Mouse (Mus musculus) heart, embryonic 11.5 days (tissue): ENCODE measurements around the gene Sass6. TPM values are rescaled to one million over a fixed set of nuclear protein-coding genes. Genes with fewer than 3 reads are reported as not detected.
"Not testable (repeated sequence)": the region's sequence is repeated elsewhere in the genome, so short reads cannot be mapped to it uniquely, and the experiment has no call there.

Experiments used
- ATAC-seq: fragments of 200-750 bp; cut with Nextera tagmentation; replicated peaks from 2 replicates; pipeline ENCODE4 v1.8.0; 2017; ENCODE audit warnings: moderate library complexity; ENCODE audit not compliant: insufficient number of reproducible peaks, low FRiP score, low TSS enrichment
- H3K27ac ChIP-seq: fragments of 300-500 bp; sonication (generic); 2 replicates; pipeline ENCODE4 v1.5.1; 2014; ENCODE audit warnings: mild to moderate bottlenecking, low read depth, low read length
- H3K27me3 ChIP-seq: fragments of 300-500 bp; sonication (generic); 2 replicates; pipeline ENCODE4 v1.6.1; 2014; ENCODE audit warnings: mild to moderate bottlenecking, low read length, mixed read lengths; ENCODE audit not compliant: control insufficient read depth, insufficient read depth
- H3K36me3 ChIP-seq: fragments of 300-500 bp; sonication (generic); 2 replicates; pipeline ENCODE4 v1.6.1; 2014; ENCODE audit warnings: mild to moderate bottlenecking, low read length, moderate library complexity, mixed read lengths; ENCODE audit not compliant: control insufficient read depth, insufficient read depth
- H3K4me1 ChIP-seq: fragments of 300-500 bp; sonication (generic); 2 replicates; pipeline ENCODE4 v1.6.1; 2014; ENCODE audit warnings: low read length; ENCODE audit not compliant: control insufficient read depth, insufficient read depth
- H3K4me2 ChIP-seq: fragments of 300-500 bp; sonication (generic); 2 replicates; pipeline ENCODE4 v1.6.1; 2014; ENCODE audit warnings: mild to moderate bottlenecking, moderate library complexity
- H3K4me3 ChIP-seq: fragments of 300-500 bp; sonication (generic); 2 replicates; pipeline ENCODE4 v1.5.1; 2014; ENCODE audit warnings: low read depth, low read length
- H3K9ac ChIP-seq: fragments of 300-500 bp; sonication (generic); 2 replicates; pipeline ENCODE4 v1.6.1; 2014; ENCODE audit warnings: mild to moderate bottlenecking, low read depth, low read length, moderate library complexity
- H3K9me3 ChIP-seq: fragments of 300-500 bp; sonication (generic); replicated peaks from 2 replicates; pipeline ENCODE4 v1.6.1; 2016; ENCODE audit warnings: low read length; ENCODE audit not compliant: control insufficient read depth
- WGBS: fragments of 180-500 bp; shearing (Covaris S2); extraction: QIAGEN DNeasy Blood & Tissue Kit; methylation state at CpG from one replicate; pipeline ENCODE4 v1.1.7; 2014; ENCODE audit not compliant: insufficient replicate concordance; 5-methylcytosine and 5-hydroxymethylcytosine counted together
- polyA plus RNA-seq: library from polyadenylated mRNA; unstranded; fragments of >200 nt; fragmentation: Nextera tagmentation; extraction: Ambion mirVana; gene quantifications from 2 replicates; pipeline ENCODE4 v1.2.1, GENCODE M21; 2014

Sass6 gene
- polyA plus RNA-seq, 1 experiment from 2014 or later, result 23.9 TPM

DNA sequence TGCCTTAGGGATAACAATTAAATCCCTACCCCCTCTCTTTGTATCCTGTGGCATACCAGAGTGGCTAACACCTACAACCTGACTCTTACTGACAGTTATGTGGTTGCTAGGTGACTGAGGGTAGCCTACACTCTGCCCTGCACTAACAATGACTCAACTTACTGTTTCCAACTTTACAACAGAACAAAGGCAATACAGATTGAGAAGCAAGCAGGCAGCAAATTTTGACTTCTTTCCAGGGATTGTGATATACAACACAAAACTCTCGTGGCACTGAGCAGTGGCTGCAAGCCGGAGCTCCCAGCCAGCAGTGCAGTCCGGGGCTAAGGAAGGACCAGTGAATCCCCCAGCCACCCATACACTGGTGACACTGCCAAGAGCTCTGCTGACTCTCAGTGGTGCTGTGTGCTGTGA, 57.3 kb downstream of the Sass6 start:
- 0 out of 2 replicates have a peak, but pooled peaks have one; percentile 49 for ATAC-seq
- Histone ChIP-seq H3K4me3 (no peak overlapping the region), H3K4me2 (no peak overlapping the region), H3K27ac (no peak overlapping the region), H3K9me3 (no peaks in the 10 kb centered on the region), H3K4me1 (peaks cover 24% of the 10 kb centered on the region), H3K9ac (no peak overlapping the region), H3K27me3 (no peaks in the 10 kb centered on the region), H3K36me3 (0 out of 2 replicates have a peak, but pooled peaks cover 4% of the 10 kb centered on the region)
- WGBS, result 57% methylated on average over 3 of the region's 3 CpGs

DNA sequence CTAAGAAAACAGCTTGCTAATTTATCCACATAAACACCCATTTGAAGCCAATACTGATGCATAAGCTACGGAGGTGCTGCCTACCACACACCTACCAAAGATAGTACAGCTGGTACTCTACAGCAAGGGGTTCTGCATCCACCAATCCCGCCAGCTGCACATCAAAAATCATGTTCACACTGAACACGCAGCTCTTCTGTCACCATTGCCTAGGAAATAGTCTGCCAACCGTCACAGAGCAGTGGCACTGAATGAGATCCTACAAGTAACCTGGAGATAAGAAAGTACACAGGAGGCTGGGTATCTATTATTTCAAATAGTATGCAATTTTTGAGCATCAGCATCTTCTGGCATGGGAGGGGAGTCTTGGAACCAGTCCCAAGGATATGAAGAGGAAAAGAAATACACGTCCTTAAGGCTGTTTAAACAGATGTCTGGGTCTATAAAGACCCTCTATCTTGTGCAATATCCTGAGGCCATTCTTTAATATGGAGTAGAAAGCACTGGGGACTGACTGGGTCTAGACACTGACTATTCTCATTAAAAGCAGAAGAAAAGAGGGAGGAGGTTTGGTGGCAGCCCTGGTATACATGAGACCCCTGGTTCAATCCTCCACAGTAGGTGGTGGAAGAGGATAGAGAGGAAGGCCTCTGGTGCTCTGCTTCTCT, 58.6 kb downstream of the Sass6 start:
- Histone ChIP-seq H3K27ac (no peak overlapping the region), H3K4me1 (peaks cover 28% of the 10 kb centered on the region), H3K9me3 (no peaks in the 10 kb centered on the region), H3K4me3 (no peak overlapping the region), H3K27me3 (no peaks in the 10 kb centered on the region), H3K36me3 (0 out of 2 replicates have a peak, but pooled peaks cover 4% of the 10 kb centered on the region), H3K4me2 (no peak overlapping the region), H3K9ac (no peak overlapping the region)
- ATAC-seq, result no peak
- 59% methylated on average over 5 of the region's 5 CpGs for WGBS

DNA sequence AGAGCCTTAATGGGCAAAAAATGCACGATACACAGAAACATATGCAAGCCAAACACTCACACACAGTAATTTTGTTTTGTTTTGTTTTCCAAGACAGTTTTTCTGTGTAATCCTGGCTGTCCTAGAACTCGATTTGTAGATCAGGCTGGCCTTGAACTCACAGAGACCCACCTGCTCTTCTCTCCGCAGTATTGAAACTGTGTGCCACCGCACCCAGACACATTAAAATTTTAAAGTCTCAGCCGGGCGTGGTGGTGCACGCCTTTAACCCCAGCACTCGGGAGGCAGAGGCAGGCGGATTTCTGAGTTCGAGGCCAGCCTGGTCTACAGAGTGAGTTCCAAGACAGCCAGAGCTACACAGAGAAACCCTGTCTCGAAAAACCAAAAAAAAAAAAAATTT, 59.3 kb downstream of the Sass6 start:
- WGBS, result 91% methylated on average over 11 of the region's 11 CpGs
- H3K4me1 ChIP-seq, result peaks cover 28% of the 10 kb centered on the region
- not testable (repeated sequence) for H3K4me2 ChIP-seq, H3K9ac ChIP-seq, H3K4me3 ChIP-seq, H3K36me3 ChIP-seq, H3K27ac ChIP-seq, H3K9me3 ChIP-seq, H3K27me3 ChIP-seq, ATAC-seq

GRCm38 (mm10) chr3:116656184-116656965, 61.6 kb downstream of the Sass6 start:
- Histone ChIP-seq H3K4me2 (no peak overlapping the region), H3K36me3 (no peaks in the 10 kb centered on the region), H3K9me3 (no peaks in the 10 kb centered on the region), H3K9ac (no peak overlapping the region), H3K4me1 (peaks cover 37% of the 10 kb centered on the region), H3K27me3 (no peaks in the 10 kb centered on the region), H3K4me3 (no peak overlapping the region), H3K27ac (peak overlapping the region; percentile 29; the same call in 1 of the 2 replicates)
- WGBS, result 77% methylated on average over 7 of the region's 7 CpGs
- ATAC-seq, result no peak

GRCm38 (mm10) chr3:116658928-116659565, 64.3 kb downstream of the Sass6 start:
- ATAC-seq, result no peak
- Histone ChIP-seq H3K4me2 (no peak overlapping the region), H3K9me3 (no peaks in the 10 kb centered on the region), H3K27me3 (no peaks in the 10 kb centered on the region), H3K4me3 (no peak overlapping the region), H3K4me1 (peaks cover 22% of the 10 kb centered on the region), H3K9ac (no peak overlapping the region), H3K36me3 (no peaks in the 10 kb centered on the region), H3K27ac (no peak overlapping the region)
- WGBS, result 82% methylated on average over 15 of the region's 15 CpGs

DNA sequence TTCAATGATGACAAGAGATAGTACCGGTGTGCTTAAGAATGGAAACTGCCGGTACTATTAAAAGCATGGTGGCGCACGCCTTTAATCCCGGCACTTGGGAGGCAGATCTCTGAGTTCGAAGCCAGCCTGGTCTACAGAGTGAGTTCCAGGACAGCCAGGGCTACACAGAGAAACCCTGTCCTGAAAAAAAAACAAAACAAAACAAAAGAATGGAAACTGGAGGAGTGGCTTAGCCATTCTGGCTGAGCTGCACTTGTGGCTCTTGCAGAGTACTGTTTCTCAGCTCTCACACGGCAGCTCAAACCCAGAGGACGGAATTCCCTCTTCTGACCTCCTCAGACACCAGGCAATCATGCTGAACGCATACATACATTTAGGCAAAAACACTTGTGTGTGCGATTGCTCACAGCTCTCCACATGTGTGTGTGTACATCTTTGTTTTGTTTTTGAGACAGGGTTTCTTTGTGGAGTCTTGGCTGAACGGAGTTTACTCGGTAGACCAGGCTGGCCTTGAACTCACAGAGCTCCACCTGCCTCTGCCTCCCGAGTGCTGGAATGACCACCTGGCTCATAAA, 65.2 kb downstream of the Sass6 start:
- Histone ChIP-seq H3K4me1 (peaks cover 22% of the 10 kb centered on the region), H3K36me3 (no peaks in the 10 kb centered on the region), H3K9me3 (no peaks in the 10 kb centered on the region), H3K4me3 (no peak overlapping the region; the same call in 1 of the 2 replicates), H3K27ac (no peak overlapping the region), H3K4me2 (peak overlapping the region; percentile 83), H3K9ac (no peak overlapping the region), H3K27me3 (no peaks in the 10 kb centered on the region)
- WGBS, result 79% methylated on average over 13 of the region's 13 CpGs
- ATAC-seq, result no peak

DNA sequence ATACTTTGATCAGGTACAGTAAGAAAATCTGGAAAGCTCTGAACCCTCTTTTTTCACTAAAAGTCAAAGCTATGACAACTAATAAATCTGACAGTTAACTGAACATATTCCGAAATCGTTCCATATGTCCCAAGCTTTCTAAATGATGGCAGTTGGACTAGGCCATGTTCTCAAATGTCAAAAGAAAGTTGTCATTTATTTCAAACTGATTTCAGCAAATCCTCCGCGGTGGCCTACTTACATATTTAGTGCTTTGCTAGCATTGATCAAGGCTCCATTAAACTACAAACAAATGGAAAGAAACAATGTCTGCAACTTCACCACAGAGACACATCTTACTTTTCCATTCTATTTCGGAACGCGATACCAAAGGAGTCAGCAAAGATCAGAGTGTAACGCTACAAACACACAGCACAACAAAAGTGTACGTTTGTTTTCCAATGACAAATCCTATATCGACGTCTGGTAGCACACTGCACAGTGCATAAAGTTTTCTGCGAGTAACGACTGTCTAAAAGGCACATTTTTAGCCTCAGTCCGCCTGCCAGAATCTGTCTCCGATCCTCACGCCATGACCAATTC, 66.6 kb downstream of the Sass6 start:
- Histone ChIP-seq H3K4me2 (peak overlapping the region; percentile 83), H3K36me3 (no peaks in the 10 kb centered on the region), H3K9ac (peak overlapping the region; percentile 97), H3K27me3 (no peaks in the 10 kb centered on the region), H3K4me1 (peaks cover 18% of the 10 kb centered on the region), H3K4me3 (peak overlapping the region; percentile 98), H3K27ac (peak overlapping the region; percentile 94), H3K9me3 (no peaks in the 10 kb centered on the region)
- WGBS, result 5% methylated on average over 16 of the region's 16 CpGs
- ATAC-seq, result no peak

GRCm38 (mm10) chr3:116661870-116662414, 67.2 kb downstream of the Sass6 start:
- Histone ChIP-seq H3K27me3 (no peaks in the 10 kb centered on the region), H3K27ac (peak overlapping the region; percentile 94), H3K4me3 (peak overlapping the region; percentile 98), H3K9ac (peak overlapping the region; percentile 97), H3K4me2 (peak overlapping the region; percentile 83), H3K9me3 (no peaks in the 10 kb centered on the region), H3K4me1 (peaks cover 14% of the 10 kb centered on the region), H3K36me3 (no peaks in the 10 kb centered on the region)
- under 1% methylated on average over 54 of the region's 68 CpGs for WGBS
- ATAC-seq, result peak; percentile 81
